Mouse (Mus musculus) heart, adult 18-20 months (tissue): ENCODE results near the gene Dpm2. TPM values are rescaled to one million over a fixed set of nuclear protein-coding genes. Genes with fewer than 3 reads are reported as not detected.
A peak's percentile ranks its signal among the peaks of the same experiment; 100 is the strongest.

Experiments
- DNase-seq, 2 experiments: peaks; one replicate each; pipeline ENCODE4 v3.0.0; 2021 to 2022; ENCODE audit warnings: mixed read lengths in 1 of 2
- total RNA-seq, 2 experiments: library from RNA; stranded (reverse); gene quantifications; 2 replicates each; pipeline ENCODE4 v1.2.3; 2021

The Dpm2 gene
- total RNA-seq, 2 experiments from 2014 or later, result 14.0 to 20.2 TPM

- peak; percentile 63 to 86 for DNase-seq
These were observed 40.1 kb downstream of the Dpm2 start for GRCm38 (mm10) chr2:32610610-32611229.

- no peak for DNase-seq
These were observed 41.6 kb downstream of the Dpm2 start for GRCm38 (mm10) chr2:32612274-32612673.

DNA sequence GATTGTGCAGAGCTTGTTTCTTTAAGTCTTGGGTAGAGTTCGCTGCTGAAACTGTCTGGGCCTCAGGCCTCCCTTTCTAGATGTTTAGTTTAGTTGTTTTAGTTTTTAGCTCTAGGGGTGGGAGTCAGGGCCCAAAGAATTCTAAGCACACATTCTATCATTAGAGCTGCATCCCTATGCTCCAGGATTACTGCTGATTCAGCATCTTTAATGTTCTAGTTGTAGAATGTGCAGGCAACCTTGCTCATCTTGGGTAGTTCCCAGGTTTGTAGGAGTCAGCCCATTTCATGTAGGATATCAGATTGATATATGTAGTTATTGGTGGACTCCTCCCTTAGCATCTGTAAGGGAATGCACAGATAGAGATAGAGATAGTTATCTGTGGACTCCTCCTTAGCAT, 46.5 kb downstream of the Dpm2 start:
- no peak for DNase-seq

- DNase-seq, result no peak
These were observed 46.9 kb downstream of the Dpm2 start for GRCm38 (mm10) chr2:32617601-32618000.

DNA sequence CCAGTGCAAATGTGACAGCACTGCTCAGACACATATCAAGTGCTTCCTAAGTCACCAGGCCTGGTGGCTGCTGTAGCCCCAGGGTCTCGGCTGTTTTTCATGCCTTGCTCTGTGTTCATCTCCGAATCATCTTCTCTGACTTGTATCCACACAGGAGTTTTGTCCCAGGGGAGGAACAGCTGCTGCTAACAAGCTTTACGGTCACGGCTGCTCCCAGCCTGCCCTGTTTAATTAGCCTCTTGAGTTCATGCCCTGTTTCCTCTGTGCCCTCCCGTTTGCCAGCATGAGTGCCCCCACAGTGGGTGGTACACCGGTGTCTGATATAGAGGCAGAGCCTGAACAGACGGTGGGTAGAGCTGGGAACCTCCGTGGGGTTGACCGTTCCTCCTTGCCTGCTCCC, 47.4 kb downstream of the Dpm2 start:
- no peak for DNase-seq

- peak; percentile 77 to 92 for DNase-seq
These were observed 50.2 kb downstream of the Dpm2 start for GRCm38 (mm10) chr2:32620682-32621516.

GRCm38 (mm10) chr2:32621517-32621859, 50.8 kb downstream of the Dpm2 start, which contains the start of gene Ak1:
Gene Ak1, plus strand, starts transcription at chr2:32621758.
- no peak for DNase-seq

Other genes starting within 250 kb of the Dpm2 start
- 10 to 100 TPM; 19.1 to 27.2 TPM for gene Ciz1, start 218.5 kb upstream of the Dpm2 start, total RNA-seq
- gene Dnm1, start 217.5 kb upstream of the Dpm2 start, total RNA-seq, result 1 to 10 TPM; 3.6 to 4.4 TPM
- gene 1110008P14Rik, start 188.9 kb upstream of the Dpm2 start, total RNA-seq, result 10 to 100 TPM; 43.2 to 50.5 TPM
- 1 to 10 TPM; 4.8 to 5.6 TPM for gene Lcn2, start 182.6 kb upstream of the Dpm2 start, total RNA-seq
- gene Ptges2, start 175.0 kb upstream of the Dpm2 start, total RNA-seq, result 10 to 100 TPM; 60.2 to 68.5 TPM
- 1 to 10 TPM; 3.0 to 3.1 TPM for gene Naif1, start 120.4 kb upstream of the Dpm2 start, total RNA-seq
- 10 to 100 TPM in 1 of 2 experiments, 1 to 10 TPM in 1; 8.4 to 11.5 TPM for gene Slc25a25, start 119.4 kb upstream of the Dpm2 start, total RNA-seq
- gene Fam102a, start 35.5 kb upstream of the Dpm2 start, total RNA-seq, result 1 to 10 TPM; 4.9 to 5.9 TPM
- gene Pip5kl1, start 3.9 kb downstream of the Dpm2 start, total RNA-seq, result not detected
- gene 9430097D07Rik, start 4.8 kb downstream of the Dpm2 start, total RNA-seq, result not detected
- gene St6galnac4, start 16.2 kb downstream of the Dpm2 start, total RNA-seq, result 10 to 100 TPM; 14.7 to 16.1 TPM
- 100 to 1,000 TPM; 108 to 117 TPM for gene St6galnac6, start 28.9 kb downstream of the Dpm2 start, total RNA-seq
- 100 to 1,000 TPM; 654 to 691 TPM for gene Ak1, start 50.9 kb downstream of the Dpm2 start, total RNA-seq
- 100 to 1,000 TPM in 1 of 2 experiments, 10 to 100 TPM in 1; 95.1 to 106 TPM for gene Eng, start 75.7 kb downstream of the Dpm2 start, total RNA-seq
- 1 to 10 TPM; 4.4 to 5.0 TPM for gene Fpgs, start 133.3 kb downstream of the Dpm2 start, total RNA-seq
- 10 to 100 TPM; 22.4 to 24.1 TPM for gene Cdk9, start 142.2 kb downstream of the Dpm2 start, total RNA-seq
- 10 to 100 TPM; 23.1 to 30.8 TPM for gene Sh2d3c, start 150.2 kb downstream of the Dpm2 start, total RNA-seq
- gene 6330409D20Rik, start 170.2 kb downstream of the Dpm2 start, total RNA-seq, result not detected
- gene Tor2a, start 186.4 kb downstream of the Dpm2 start, total RNA-seq, result 1 to 10 TPM; 6.7 to 9.4 TPM
- under 1 TPM in 1 of 2 experiments, not detected in 1; 0.13 TPM for gene Ttc16, start 204.8 kb downstream of the Dpm2 start, total RNA-seq
- 1 to 10 TPM; 5.1 to 5.5 TPM for gene Ptrh1, start 204.9 kb downstream of the Dpm2 start, total RNA-seq
- not detected for gene Cfap157, start 213.6 kb downstream of the Dpm2 start, total RNA-seq